Mouse (Mus musculus): Measurements from ENCODE around the gene Arrdc5. TPM values are rescaled to one million over a fixed set of nuclear protein-coding genes. Genes with fewer than 3 reads are reported as not detected.

Gene Arrdc5
- total and polyA plus RNA-seq, 2 experiments from 2014 or later = not detected

DNA sequence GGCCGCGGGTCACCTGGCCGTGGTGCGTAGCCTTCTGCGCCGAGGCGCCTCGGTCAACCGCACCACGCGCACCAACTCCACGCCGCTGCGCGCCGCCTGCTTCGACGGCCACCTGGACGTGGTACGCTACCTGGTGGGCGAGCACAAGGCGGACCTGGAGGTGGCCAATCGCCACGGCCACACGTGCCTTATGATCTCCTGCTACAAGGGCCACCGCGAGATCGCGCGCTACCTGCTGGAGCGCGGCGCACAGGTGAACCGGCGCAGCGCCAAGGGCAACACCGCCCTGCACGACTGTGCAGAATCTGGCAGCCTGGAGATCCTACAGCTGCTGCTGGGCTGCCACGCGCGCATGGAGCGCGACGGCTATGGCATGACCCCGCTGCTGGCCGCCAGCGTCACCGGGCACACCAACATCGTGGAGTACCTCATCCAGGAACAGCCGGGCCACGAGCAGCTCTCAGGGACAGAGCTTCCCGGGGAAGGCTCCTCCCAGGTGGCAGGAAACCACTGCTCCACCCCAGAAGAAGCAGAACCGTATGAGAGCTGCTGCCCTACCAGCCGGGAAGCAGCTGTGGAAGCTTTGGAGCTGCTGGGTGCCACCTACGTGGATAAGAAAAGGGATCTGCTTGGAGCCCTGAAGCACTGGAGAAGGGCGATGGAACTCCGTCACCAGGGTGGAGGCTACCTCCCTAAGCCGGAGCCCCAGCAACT lies 42.7 kb downstream of the Arrdc5 start:
- Histone ChIP-seq H3K4me2 (ENCODE audit: low read depth, low read length) (peak overlapping the region; percentile 89), H3K9me3 (replicated peaks; ENCODE audit: control insufficient read depth, low read length) (no peaks in the 10 kb centered on the region), H3K4me3 (ENCODE audit: low read depth, low read length) (peak overlapping the region; percentile 78), H3K27me3 (ENCODE audit: control insufficient read depth, insufficient read depth, low read length) (no peaks in the 10 kb centered on the region), H3K4me1 (ENCODE audit: control insufficient read depth, insufficient read depth) (peaks cover 39% of the 10 kb centered on the region), H3K9ac (replicated peaks; ENCODE audit: low read depth, low read length) (peak overlapping the region; percentile 71), H3K36me3 (replicated peaks; ENCODE audit: control insufficient read depth, insufficient read depth, low read length) (peaks cover 30% of the 10 kb centered on the region), H3K27ac (ENCODE audit: low read depth) (peak overlapping the region; percentile 88)
- 4% methylated on average over 55 of the region's 58 CpGs for WGBS
- DNase-seq (ENCODE audit: low spot score) (no peak), ATAC-seq (ENCODE audit: insufficient read depth, low read depth) (no peak)
- TF ChIP-seq CTCF (IDR thresholded peaks at IDR 0.05; ENCODE audit: low read depth) (no peak), EP300 (IDR thresholded peaks at IDR 0.05; ENCODE audit: low read depth) (no peak)

DNA sequence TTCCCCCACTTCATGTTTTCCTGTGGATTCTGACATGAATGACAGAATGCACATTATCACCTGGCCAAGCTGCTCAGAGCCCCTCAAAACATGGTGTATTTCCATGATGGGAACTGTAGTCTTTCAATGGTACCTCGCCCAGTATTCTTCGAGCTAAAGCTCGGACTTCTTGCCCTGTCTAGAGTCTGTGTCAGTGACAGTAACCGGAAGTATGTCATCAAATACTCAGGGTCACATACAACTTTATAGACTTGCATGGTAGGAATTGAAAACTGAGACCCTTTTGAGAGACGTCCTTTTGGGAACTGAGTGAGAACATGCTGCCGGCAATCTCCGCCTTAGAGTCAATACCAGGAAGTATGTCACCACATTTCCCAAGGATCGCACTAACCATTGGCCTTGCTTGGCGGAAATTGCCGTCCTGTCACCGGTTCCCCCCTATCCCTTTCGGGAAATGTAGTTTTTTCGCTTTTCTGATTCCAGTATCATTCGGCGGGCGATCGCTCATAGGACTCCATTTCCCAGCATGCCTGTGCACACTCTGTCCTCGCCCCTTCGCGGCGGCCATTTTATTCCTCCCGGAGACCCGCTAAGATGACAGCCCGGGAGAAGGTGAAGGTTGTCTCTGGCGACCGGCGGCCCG lies 43.7 kb downstream of the Arrdc5 start, which contains the start of gene Fem1a:
Gene Fem1a (plus strand): TSS at position 572 of the 643 bp plus-strand sequence.
- under 1% methylated on average over 28 of the region's 28 CpGs for WGBS
- H3K9ac ChIP-seq (replicated peaks; ENCODE audit: low read depth, low read length) = peak within 1 kb of the TSS; percentile 71
- peak within 1 kb of the TSS; percentile 97 for H3K27ac ChIP-seq (ENCODE audit: low read depth)
- H3K4me2 ChIP-seq (ENCODE audit: low read depth, low read length) = peak within 1 kb of the TSS; percentile 89
- ATAC-seq (ENCODE audit: insufficient read depth, low read depth) (peak; percentile 87), DNase-seq (ENCODE audit: low spot score) (peak; percentile 100)
- H3K4me1 ChIP-seq (ENCODE audit: control insufficient read depth, insufficient read depth) = peaks cover 31% of the 10 kb centered on the region
- H3K9me3 ChIP-seq (replicated peaks; ENCODE audit: control insufficient read depth, low read length) = no peaks in the 10 kb centered on the region
- H3K36me3 ChIP-seq (replicated peaks; ENCODE audit: control insufficient read depth, insufficient read depth, low read length) = peaks cover 27% of the 10 kb centered on the region
- TF ChIP-seq CTCF (IDR thresholded peaks at IDR 0.05; ENCODE audit: low read depth) = no peak
- TF ChIP-seq EP300 (IDR thresholded peaks at IDR 0.05; ENCODE audit: low read depth) = peak; percentile 24; the same call in 1 of the 2 replicates
- peak within 1 kb of the TSS; percentile 78 for H3K4me3 ChIP-seq (ENCODE audit: low read depth, low read length)
- H3K27me3 ChIP-seq (ENCODE audit: control insufficient read depth, insufficient read depth, low read length) = no peaks in the 10 kb centered on the region

DNA sequence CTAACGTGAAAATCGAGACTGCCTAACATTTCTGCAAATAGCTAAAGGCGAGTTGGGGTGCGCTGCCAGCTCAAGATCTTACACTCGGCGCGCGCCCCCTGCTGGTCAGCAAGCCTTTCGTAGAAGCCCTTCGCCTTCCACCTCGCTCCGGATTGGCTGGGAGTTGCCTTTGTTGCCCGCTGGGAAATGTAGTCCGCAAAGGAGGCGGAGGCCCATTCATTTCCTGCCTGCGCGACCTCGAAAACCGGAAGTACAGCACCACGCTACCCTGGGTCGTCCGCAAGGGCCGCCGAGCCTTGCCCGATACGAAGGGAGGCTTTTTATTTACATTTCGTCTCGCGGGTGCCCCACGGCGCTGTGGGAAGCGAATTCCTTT lies 44.2 kb downstream of the Arrdc5 start:
- DNase-seq (ENCODE audit: low spot score) = peak; percentile 99
- peak overlapping the region; percentile 78 for H3K4me3 ChIP-seq (ENCODE audit: low read depth, low read length)
- no peaks in the 10 kb centered on the region for H3K9me3 ChIP-seq (replicated peaks; ENCODE audit: control insufficient read depth, low read length)
- under 1% methylated on average over 32 of the region's 32 CpGs for WGBS
- H3K4me2 ChIP-seq (ENCODE audit: low read depth, low read length) = peak overlapping the region; percentile 78
- H3K4me1 ChIP-seq (ENCODE audit: control insufficient read depth, insufficient read depth) = peaks cover 27% of the 10 kb centered on the region
- no peaks in the 10 kb centered on the region for H3K27me3 ChIP-seq (ENCODE audit: control insufficient read depth, insufficient read depth, low read length)
- peak overlapping the region; percentile 53 for H3K9ac ChIP-seq (replicated peaks; ENCODE audit: low read depth, low read length)
- ATAC-seq (ENCODE audit: insufficient read depth, low read depth) = peak; percentile 92
- H3K27ac ChIP-seq (ENCODE audit: low read depth) = peak overlapping the region; percentile 97
- peaks cover 24% of the 10 kb centered on the region for H3K36me3 ChIP-seq (replicated peaks; ENCODE audit: control insufficient read depth, insufficient read depth, low read length)
- TF ChIP-seq CTCF (IDR thresholded peaks at IDR 0.05; ENCODE audit: low read depth) (peak; percentile 98), EP300 (IDR thresholded peaks at IDR 0.05; ENCODE audit: low read depth) (no peak)

DNA sequence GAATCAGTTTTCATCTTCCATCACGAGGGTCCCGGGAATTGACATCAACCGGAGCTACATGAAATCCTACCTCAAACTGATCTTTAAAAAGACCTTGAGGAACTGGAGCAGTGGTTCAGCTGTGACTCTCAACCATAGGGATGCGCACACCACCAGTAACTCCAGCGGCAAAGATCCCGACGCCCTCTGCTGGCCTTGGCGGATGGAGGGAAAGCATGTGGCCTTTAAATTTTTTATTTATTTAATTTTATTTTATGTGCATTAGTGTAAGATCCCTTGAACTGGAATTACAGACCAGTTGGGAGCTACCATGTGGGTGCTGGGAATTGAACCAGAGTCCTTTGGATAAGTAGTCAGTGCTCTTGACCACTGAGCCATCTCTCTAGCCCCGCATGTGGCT lies 44.7 kb downstream of the Arrdc5 start:
- H3K4me2 ChIP-seq (ENCODE audit: low read depth, low read length) = no peak overlapping the region
- no peak overlapping the region for H3K9ac ChIP-seq (replicated peaks; ENCODE audit: low read depth, low read length)
- ATAC-seq (ENCODE audit: insufficient read depth, low read depth) = no peak
- no peak overlapping the region for H3K27ac ChIP-seq (ENCODE audit: low read depth)
- H3K36me3 ChIP-seq (replicated peaks; ENCODE audit: control insufficient read depth, insufficient read depth, low read length) = peaks cover 21% of the 10 kb centered on the region
- H3K4me3 ChIP-seq (ENCODE audit: low read depth, low read length) = no peak overlapping the region
- no peaks in the 10 kb centered on the region for H3K9me3 ChIP-seq (replicated peaks; ENCODE audit: control insufficient read depth, low read length)
- no peaks in the 10 kb centered on the region for H3K27me3 ChIP-seq (ENCODE audit: control insufficient read depth, insufficient read depth, low read length)
- WGBS = 22% methylated on average over 9 of the region's 9 CpGs
- peaks cover 23% of the 10 kb centered on the region for H3K4me1 ChIP-seq (ENCODE audit: control insufficient read depth, insufficient read depth)
- TF ChIP-seq EP300 (IDR thresholded peaks at IDR 0.05; ENCODE audit: low read depth) (no peak), CTCF (IDR thresholded peaks at IDR 0.05; ENCODE audit: low read depth) (no peak; the same call in 1 of the 2 replicates)
- DNase-seq (ENCODE audit: low spot score) = no peak

DNA sequence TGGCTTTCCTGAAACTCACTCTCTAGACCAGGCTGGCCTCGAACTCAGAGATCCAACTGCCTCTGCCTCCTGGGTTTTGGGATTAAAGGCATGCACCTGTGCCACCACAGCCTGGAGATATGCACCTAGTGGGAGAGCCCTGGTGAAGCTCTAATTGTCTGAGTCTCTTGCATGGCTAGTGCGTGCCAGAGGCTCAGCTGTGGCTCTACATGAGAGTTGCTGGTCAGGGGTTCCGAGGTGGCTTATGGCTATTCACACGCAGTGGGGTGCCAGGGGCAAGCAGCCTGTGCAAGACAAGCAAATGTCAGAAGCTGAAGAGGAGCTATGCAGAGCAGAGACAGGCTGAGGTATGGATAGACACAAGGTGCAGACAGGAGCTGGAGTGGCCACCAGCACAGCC lies 45.4 kb downstream of the Arrdc5 start:
- DNase-seq (ENCODE audit: low spot score) (no peak), ATAC-seq (ENCODE audit: insufficient read depth, low read depth) (no peak)
- Histone ChIP-seq H3K4me3 (ENCODE audit: low read depth, low read length) (no peak overlapping the region), H3K4me1 (ENCODE audit: control insufficient read depth, insufficient read depth) (peaks cover 15% of the 10 kb centered on the region), H3K27ac (ENCODE audit: low read depth) (no peak overlapping the region), H3K36me3 (replicated peaks; ENCODE audit: control insufficient read depth, insufficient read depth, low read length) (peaks cover 14% of the 10 kb centered on the region), H3K27me3 (ENCODE audit: control insufficient read depth, insufficient read depth, low read length) (no peaks in the 10 kb centered on the region), H3K9me3 (replicated peaks; ENCODE audit: control insufficient read depth, low read length) (no peaks in the 10 kb centered on the region), H3K9ac (replicated peaks; ENCODE audit: low read depth, low read length) (no peak overlapping the region), H3K4me2 (ENCODE audit: low read depth, low read length) (no peak overlapping the region)
- TF ChIP-seq EP300 (IDR thresholded peaks at IDR 0.05; ENCODE audit: low read depth) = no peak
- no peak for TF ChIP-seq CTCF (IDR thresholded peaks at IDR 0.05; ENCODE audit: low read depth)
- 81% methylated on average over 4 of the region's 4 CpGs for WGBS
